Comparison of ENCODE assay signal across 20 mouse cellular contexts in the genomic region with DNA sequence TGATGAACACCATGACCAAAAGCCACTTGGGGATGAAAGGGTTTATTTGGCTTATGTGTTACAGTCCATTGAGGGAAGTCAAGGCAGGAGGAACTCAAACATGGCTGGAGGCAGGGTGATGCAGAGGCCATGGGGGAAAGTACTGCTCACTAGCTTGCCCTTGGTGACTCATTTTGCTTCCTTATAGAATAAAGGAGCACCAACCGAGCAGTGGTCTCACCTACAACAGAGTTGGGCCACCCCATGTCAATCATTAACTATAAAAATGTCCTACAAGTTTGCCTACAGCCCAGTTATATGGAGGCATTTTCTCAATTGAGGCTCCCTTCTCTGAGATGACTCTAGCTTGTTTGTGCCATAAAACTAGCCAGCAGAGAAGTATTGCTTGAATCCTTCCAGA.
"Had no signal": no experiment of that assay in that cellular context is flagged by ENCODE, and none has a peak within 500 bp of the region (broad histone marks: within the 10 kb centered on the region; RNA-seq: fewer than 3 reads in every experiment).

No protein-coding gene starts in this region.

- ATAC-seq: liver, postnatal 0 days; lung, postnatal 0 days; midbrain, embryonic 13.5 days; midbrain, embryonic 16.5 days had no signal

- H3K9ac ChIP-seq: limb, embryonic 12.5 days; limb, embryonic 15.5 days; liver, embryonic 14.5 days; liver, postnatal 0 days; lung, embryonic 14.5 days; midbrain, embryonic 13.5 days; neural tube, embryonic 13.5 days had no signal

- H3K36me3 ChIP-seq: limb, embryonic 12.5 days; midbrain, embryonic 13.5 days; neural tube, embryonic 13.5 days had no signal

- H3K4me3 ChIP-seq: layer of hippocampus, adult 2 months; limb, embryonic 12.5 days; limb, embryonic 15.5 days; midbrain, embryonic 13.5 days; myocyte; neural tube, embryonic 13.5 days had no signal

- H3K27me3 ChIP-seq: limb, embryonic 12.5 days; limb, embryonic 15.5 days; midbrain, embryonic 13.5 days; neural tube, embryonic 13.5 days had no signal

- H3K9me3 ChIP-seq: limb, embryonic 12.5 days; limb, embryonic 15.5 days; midbrain, embryonic 13.5 days; neural tube, embryonic 13.5 days had no signal

- DNase-seq: kidney, adult 2 months; kidney, postnatal 25 days; layer of hippocampus, adult 9-11 months; layer of hippocampus, postnatal 36 days; left cerebral cortex, postnatal 4 days; liver, postnatal 0 days; lung, embryonic 14.5 days; thymus, postnatal 36 days had no signal

- H3K4me1 ChIP-seq: limb, embryonic 12.5 days; limb, embryonic 15.5 days; midbrain, embryonic 13.5 days; neural tube, embryonic 13.5 days had no signal

- H3K27ac ChIP-seq: kidney, postnatal 0 days; layer of hippocampus, adult 2 months; limb, embryonic 12.5 days; limb, embryonic 15.5 days; liver, embryonic 14.5 days; macrophage; midbrain, embryonic 13.5 days; neural tube, embryonic 13.5 days had no signal

- H3K4me2 ChIP-seq: limb, embryonic 12.5 days; limb, embryonic 15.5 days; liver, embryonic 11.5 days; lung, embryonic 14.5 days; midbrain, embryonic 13.5 days; neural tube, embryonic 13.5 days had no signal
